Mouse (Mus musculus): ENCODE measurements around the gene Agap1. TPM values are rescaled to one million over a fixed set of nuclear protein-coding genes. Genes with fewer than 3 reads are reported as not detected.

Gene Agap1
- polyA plus RNA-seq, 1 experiment from 2014 or later: 4.2 TPM

- no peak overlapping the region for H3K4me2 ChIP-seq (replicated peaks; ENCODE audit: low read depth)
- DNase-seq (ENCODE audit: low spot score) (no peak), ATAC-seq (ENCODE audit: low FRiP score, low TSS enrichment) (no peak)
- peaks cover 7% of the 10 kb centered on the region for H3K4me1 ChIP-seq (replicated peaks; ENCODE audit: control insufficient read depth, insufficient read depth)
- TF ChIP-seq EP300 (optimal IDR thresholded peaks at IDR 0.05) (no peak), CTCF (IDR thresholded peaks at IDR 0.05; ENCODE audit: low read depth) (no peak)
- H3K36me3 ChIP-seq (ENCODE audit: control insufficient read depth, insufficient read depth, low read length): no peaks in the 10 kb centered on the region
- H3K27me3 ChIP-seq (ENCODE audit: control insufficient read depth, insufficient read depth, low read length): no peaks in the 10 kb centered on the region
- WGBS: 51% methylated on average over 7 of the region's 7 CpGs
- H3K27ac ChIP-seq (replicated peaks): no peak overlapping the region
- no peak overlapping the region for H3K9ac ChIP-seq (ENCODE audit: low read length)
- no peak overlapping the region for H3K4me3 ChIP-seq (ENCODE audit: low read depth, low read length)
- no peaks in the 10 kb centered on the region for H3K9me3 ChIP-seq (ENCODE audit: control insufficient read depth, low read length)
Measured at GRCm38 (mm10) chr1:89574941-89575890, 120.6 kb downstream of the Agap1 start.

- Histone ChIP-seq H3K9ac (ENCODE audit: low read length) (no peak overlapping the region), H3K4me1 (replicated peaks; ENCODE audit: control insufficient read depth, insufficient read depth) (peaks cover 3% of the 10 kb centered on the region), H3K4me3 (ENCODE audit: low read depth, low read length) (no peak overlapping the region), H3K4me2 (replicated peaks; ENCODE audit: low read depth) (peak overlapping the region; percentile 44), H3K27me3 (ENCODE audit: control insufficient read depth, insufficient read depth, low read length) (no peaks in the 10 kb centered on the region), H3K36me3 (ENCODE audit: control insufficient read depth, insufficient read depth, low read length) (no peaks in the 10 kb centered on the region), H3K27ac (replicated peaks) (peak overlapping the region; percentile 75), H3K9me3 (ENCODE audit: control insufficient read depth, low read length) (no peaks in the 10 kb centered on the region)
- ATAC-seq (ENCODE audit: low FRiP score, low TSS enrichment): no peak
- no peak for TF ChIP-seq EP300 (optimal IDR thresholded peaks at IDR 0.05)
- TF ChIP-seq CTCF (IDR thresholded peaks at IDR 0.05; ENCODE audit: low read depth): no peak
- no peak for DNase-seq (ENCODE audit: low spot score)
- WGBS: 63% methylated on average over 7 of the region's 7 CpGs
Measured at GRCm38 (mm10) chr1:89576174-89576890, 121.7 kb downstream of the Agap1 start.

GRCm38 (mm10) chr1:89576985-89577384, 122.4 kb downstream of the Agap1 start:
- H3K27me3 ChIP-seq (ENCODE audit: control insufficient read depth, insufficient read depth, low read length): no peaks in the 10 kb centered on the region
- ATAC-seq (ENCODE audit: low FRiP score, low TSS enrichment) (peak; percentile 65; the same call in 1 of the 2 replicates), DNase-seq (ENCODE audit: low spot score) (peak; percentile 45)
- peak overlapping the region; percentile 75 for H3K27ac ChIP-seq (replicated peaks)
- H3K36me3 ChIP-seq (ENCODE audit: control insufficient read depth, insufficient read depth, low read length): no peaks in the 10 kb centered on the region
- no peaks in the 10 kb centered on the region for H3K9me3 ChIP-seq (ENCODE audit: control insufficient read depth, low read length)
- peak overlapping the region; percentile 44 for H3K4me2 ChIP-seq (replicated peaks; ENCODE audit: low read depth)
- TF ChIP-seq CTCF (IDR thresholded peaks at IDR 0.05; ENCODE audit: low read depth) (0 out of 2 replicates have a peak, but pooled peaks have one; percentile 17), EP300 (optimal IDR thresholded peaks at IDR 0.05) (no peak)
- no peak overlapping the region for H3K9ac ChIP-seq (ENCODE audit: low read length)
- WGBS: 19% methylated on average over 4 of the region's 4 CpGs
- no peak overlapping the region for H3K4me3 ChIP-seq (ENCODE audit: low read depth, low read length)
- H3K4me1 ChIP-seq (replicated peaks; ENCODE audit: control insufficient read depth, insufficient read depth): peaks cover 3% of the 10 kb centered on the region

DNA sequence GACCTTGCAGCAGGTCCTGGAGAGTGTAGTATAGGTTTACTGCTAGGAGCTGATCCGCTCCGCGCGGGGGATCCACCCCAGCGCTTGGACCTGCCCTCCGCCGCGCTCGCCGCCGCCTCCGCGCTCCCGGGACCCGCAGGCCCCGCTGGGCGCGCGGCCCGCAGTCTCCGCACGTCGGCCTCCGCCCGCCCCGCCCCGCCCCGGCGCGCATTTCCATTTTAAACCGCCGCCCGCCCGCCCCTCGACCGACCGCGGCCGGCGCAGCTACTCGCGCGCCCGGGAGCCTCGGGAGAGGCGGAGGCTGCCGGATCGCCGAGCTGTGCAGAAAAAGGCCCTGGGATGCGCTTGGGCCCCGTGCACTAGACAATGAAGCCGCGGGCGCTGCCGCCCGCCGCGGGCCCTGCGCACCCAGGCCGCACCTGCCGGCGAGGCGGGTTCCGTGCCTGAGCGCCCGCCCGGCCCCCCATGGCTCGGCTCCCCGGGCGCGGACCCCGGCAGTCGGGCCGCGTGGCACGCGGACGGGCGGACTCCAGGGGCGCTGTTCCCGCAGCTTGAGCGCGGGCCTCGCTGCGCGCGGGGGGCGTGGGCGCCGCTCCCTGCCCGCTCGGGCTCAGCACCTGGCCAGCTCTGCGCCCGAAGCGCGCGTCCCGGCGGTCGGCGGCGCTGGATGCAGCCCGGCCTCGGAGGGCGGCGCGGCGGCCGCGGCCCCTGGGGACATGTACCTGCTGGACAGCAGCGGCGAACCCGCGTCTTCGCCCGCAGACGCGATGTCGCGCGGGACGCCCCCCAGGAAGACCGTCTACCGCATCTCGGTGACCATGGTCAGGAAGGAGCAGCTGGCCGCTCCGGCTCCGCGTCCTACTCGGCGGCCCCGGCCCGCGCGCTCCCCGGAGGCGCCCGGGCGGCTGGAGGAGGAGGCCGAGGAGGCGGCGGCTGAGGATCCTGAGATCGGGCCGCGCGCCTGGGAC, 125.7 kb downstream of the Agap1 start:
- no peaks in the 10 kb centered on the region for H3K27me3 ChIP-seq (ENCODE audit: control insufficient read depth, insufficient read depth, low read length)
- DNase-seq (ENCODE audit: low spot score): peak; percentile 87
- ATAC-seq (ENCODE audit: low FRiP score, low TSS enrichment): peak; percentile 80
- TF ChIP-seq CTCF (IDR thresholded peaks at IDR 0.05; ENCODE audit: low read depth) (peak; percentile 43; the same call in 1 of the 2 replicates), EP300 (optimal IDR thresholded peaks at IDR 0.05) (no peak)
- WGBS: under 1% methylated on average over 92 of the region's 146 CpGs
- H3K4me3 ChIP-seq (ENCODE audit: low read depth, low read length): peak overlapping the region; percentile 64
- H3K36me3 ChIP-seq (ENCODE audit: control insufficient read depth, insufficient read depth, low read length): no peaks in the 10 kb centered on the region
- H3K4me2 ChIP-seq (replicated peaks; ENCODE audit: low read depth): peak overlapping the region; percentile 98
- H3K27ac ChIP-seq (replicated peaks): peak overlapping the region; percentile 61
- no peaks in the 10 kb centered on the region for H3K9me3 ChIP-seq (ENCODE audit: control insufficient read depth, low read length)
- peak overlapping the region; percentile 64 for H3K9ac ChIP-seq (ENCODE audit: low read length)
- H3K4me1 ChIP-seq (replicated peaks; ENCODE audit: control insufficient read depth, insufficient read depth): no peaks in the 10 kb centered on the region; the same call in none of the 2 replicates

Data from stomach, postnatal 0 days (tissue).